Mouse (Mus musculus) E14TG2a.4 (cell line): ENCODE results near the gene Cdc45.
"Not testable (repeated sequence)": the region's sequence is repeated elsewhere in the genome, so short reads cannot be mapped to it uniquely, and the experiment has no call there.

Experiments
- H3K27me3 ChIP-seq: 2 replicates; pipeline ENCODE4 v1.6.1; 2014; ENCODE audit warnings: low read length, control low read depth; ENCODE audit not compliant: insufficient read depth
- H3K36me3 ChIP-seq: 2 replicates; pipeline ENCODE4 v1.6.1; 2014; ENCODE audit warnings: low read length, control low read depth; ENCODE audit not compliant: insufficient read depth
- H3K4me1 ChIP-seq: replicated peaks from 2 replicates; pipeline ENCODE4 v1.6.1; 2014; ENCODE audit warnings: low read depth, low read length, control low read depth
- H3K4me3 ChIP-seq: replicated peaks from 2 replicates; pipeline ENCODE4 v1.5.1; 2014; ENCODE audit warnings: mild to moderate bottlenecking, low read length
- H3K9me3 ChIP-seq: 2 replicates; pipeline ENCODE4 v1.6.1; 2014; ENCODE audit warnings: low read length, control low read depth
- CTCF ChIP-seq: conservative IDR thresholded peaks from 2 replicates; pipeline ENCODE4 v1.5.1; 2014; ENCODE audit warnings: low read length
- NANOG ChIP-seq: IDR thresholded peaks from 2 replicates; pipeline ENCODE4 v1.6.1; 2014; ENCODE audit warnings: borderline replicate concordance, low read length, mixed read lengths
- POU5F1 ChIP-seq: IDR thresholded peaks from 2 replicates; pipeline ENCODE4 v1.6.1; 2014; ENCODE audit warnings: low read length, borderline replicate concordance

Cdc45 gene

DNA sequence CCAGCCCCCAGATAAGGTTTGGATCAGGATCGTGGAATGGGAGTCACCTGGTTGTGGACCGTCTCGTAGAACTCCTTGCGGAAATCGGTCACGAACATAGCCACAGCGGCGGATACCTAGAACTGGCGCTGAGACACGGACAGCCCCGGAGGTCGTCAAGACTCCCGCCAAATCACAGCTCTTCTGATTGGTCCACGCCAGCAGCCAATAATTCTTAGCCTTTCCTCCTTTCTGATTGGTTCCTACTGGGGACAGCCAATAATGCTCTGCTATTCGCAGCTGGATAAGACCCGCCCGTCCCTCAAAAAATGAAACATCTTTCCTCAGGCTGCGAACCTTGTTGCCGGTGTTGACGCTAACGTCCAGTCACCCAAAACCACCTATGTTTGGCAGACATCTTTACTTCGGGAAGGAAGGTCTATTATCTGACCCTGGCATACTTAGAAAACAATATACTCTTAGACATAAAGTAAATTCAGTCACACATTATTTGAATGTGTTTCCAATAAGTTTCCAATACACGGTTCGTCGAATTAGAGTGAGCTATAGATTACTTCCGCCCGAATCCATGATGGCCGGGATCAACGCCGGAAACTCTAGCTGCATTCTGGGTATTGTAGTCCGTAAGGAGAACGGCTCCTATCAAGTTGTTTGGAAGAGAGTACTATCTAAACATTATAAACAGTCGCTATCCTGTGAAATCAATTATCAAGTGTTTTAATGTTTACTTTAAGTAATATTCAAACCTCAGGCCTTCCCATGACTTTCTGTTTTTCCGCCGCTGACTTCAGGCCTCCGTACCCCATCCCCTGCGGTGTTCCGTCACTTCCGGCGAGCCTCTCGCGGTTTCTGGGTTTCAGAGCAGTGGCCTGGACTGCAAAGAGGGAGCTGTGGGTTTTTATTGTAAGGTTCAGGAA, at the start of gene Cdc45, which contains the start of gene Ufd1:
Gene Cdc45 (minus strand): TSS at position 520 of the 917 bp plus-strand sequence.
Gene Ufd1 (plus strand): TSS at position 312 of the 917 bp plus-strand sequence.
- H3K4me1 ChIP-seq, result peaks cover 25% of the 10 kb centered on the region
- no peaks in the 10 kb centered on the region for H3K9me3 ChIP-seq
- peaks cover 63% of the 10 kb centered on the region for H3K36me3 ChIP-seq
- peak within 1 kb of the TSS; percentile 95 for H3K4me3 ChIP-seq
- H3K27me3 ChIP-seq, result no peaks in the 10 kb centered on the region
- TF ChIP-seq POU5F1, result no peak
- peak; percentile 3; the same call in 1 of the 2 replicates for TF ChIP-seq NANOG

DNA sequence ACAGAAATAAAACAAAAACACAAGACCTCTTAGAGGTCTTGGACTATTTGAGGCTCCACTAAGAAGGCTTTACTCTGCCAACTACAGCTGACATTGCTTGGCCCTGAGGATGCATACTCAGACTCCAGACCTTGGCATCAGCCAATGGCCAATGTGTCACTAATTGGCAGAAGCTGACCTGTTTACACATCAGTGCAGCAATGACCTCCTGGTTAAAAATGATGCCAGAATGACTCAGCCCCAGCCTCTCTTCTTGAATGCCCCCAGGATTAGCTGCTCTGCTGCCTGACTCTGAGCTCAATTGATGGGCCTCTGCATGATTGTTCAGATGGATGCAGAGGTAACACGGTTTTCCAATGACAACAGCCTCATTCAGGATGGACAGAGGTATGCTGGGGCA, 48.4 kb upstream of the Cdc45 start:
- Histone ChIP-seq H3K4me1 (no peaks in the 10 kb centered on the region), H3K27me3 (no peaks in the 10 kb centered on the region), H3K9me3 (peaks cover 22% of the 10 kb centered on the region), H3K36me3 (no peaks in the 10 kb centered on the region), H3K4me3 (no peak overlapping the region)
- TF ChIP-seq NANOG, result no peak
- no peak for TF ChIP-seq POU5F1

DNA sequence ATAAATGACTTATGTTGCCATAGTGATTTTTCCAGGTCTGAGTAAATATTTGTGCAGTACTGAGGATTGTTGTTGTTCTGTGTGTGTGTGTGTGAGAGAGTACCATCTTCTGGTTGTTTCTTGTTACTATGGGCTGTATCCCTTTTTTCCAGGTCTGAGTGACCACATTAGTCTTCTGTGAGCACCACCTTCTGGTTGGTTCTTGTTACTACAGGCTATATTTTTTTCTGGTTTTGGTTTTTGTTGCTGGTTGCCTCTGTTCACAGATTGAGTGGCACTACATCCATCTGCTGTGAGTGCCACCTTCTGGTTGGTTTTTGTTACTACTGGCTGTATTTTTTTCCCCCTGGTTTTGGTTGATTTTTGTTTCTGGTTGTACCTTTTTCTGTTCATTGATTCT, 46.8 kb upstream of the Cdc45 start:
- H3K4me3 ChIP-seq, result no peak overlapping the region
- no peaks in the 10 kb centered on the region for H3K4me1 ChIP-seq
- H3K36me3 ChIP-seq, result no peaks in the 10 kb centered on the region
- TF ChIP-seq CTCF (peak; percentile 69), NANOG (no peak)
- peaks cover 22% of the 10 kb centered on the region for H3K9me3 ChIP-seq
- no peaks in the 10 kb centered on the region for H3K27me3 ChIP-seq

DNA sequence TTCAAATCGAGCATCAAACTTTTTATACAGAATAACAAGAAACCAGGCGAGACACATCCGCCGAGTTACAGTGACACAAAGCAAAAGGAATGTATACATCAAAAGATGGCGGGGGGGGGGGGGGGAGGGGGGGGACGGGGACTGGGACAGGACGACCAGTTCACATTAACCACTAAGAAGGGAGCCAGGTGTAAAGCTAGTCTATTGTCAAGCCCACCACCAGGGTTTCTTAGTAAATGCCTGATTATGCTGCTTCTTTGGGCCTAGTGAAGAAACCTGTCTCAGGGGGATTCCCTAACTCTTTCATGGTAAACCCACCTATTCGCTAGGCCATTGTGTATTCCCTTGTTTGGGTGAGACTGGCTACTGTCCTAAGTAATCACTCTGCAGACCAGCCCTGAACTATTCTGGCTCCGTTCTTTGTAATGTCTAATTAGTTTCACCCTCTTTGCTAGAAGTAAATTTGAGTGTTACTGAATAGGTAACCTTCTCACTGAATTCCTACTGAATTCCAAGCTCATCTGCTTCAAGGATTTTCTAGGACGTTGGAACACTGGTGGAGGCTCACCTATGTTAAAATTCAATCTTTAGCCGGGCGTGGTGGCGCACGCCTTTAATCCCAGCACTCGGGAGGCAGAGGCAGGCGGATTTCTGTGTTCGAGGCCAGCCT, 37.9 kb upstream of the Cdc45 start:
- H3K36me3 ChIP-seq, H3K4me3 ChIP-seq, H3K9me3 ChIP-seq, H3K27me3 ChIP-seq, H3K4me1 ChIP-seq: not testable (repeated sequence)

DNA sequence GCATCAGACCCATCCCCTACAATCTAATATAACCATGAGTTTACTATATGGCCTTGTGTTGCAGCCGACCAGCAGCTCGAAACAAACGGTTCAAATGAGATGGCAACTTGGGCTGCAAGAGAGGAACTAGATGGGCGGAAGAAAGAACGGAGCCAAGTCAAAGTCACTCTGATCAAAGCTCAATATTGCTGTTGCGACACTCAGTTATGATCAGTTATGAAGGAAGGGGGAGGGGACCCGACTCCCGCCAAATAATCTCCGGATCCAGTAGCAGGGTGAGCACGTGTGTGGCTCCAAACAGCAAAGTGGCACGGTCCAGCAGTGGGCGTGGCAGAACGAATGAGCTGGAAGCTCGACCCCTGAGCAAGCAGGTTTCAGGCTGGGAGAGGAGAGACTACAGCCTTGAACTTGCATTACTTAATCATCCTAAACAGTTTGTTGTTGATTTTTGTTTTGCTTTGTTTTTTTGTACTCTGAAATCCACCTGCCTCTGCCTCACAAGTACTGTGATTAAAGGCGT, 34.6 kb upstream of the Cdc45 start:
- no peaks in the 10 kb centered on the region for H3K27me3 ChIP-seq
- TF ChIP-seq POU5F1 (no peak), CTCF (no peak), NANOG (no peak)
- peaks cover 6% of the 10 kb centered on the region for H3K9me3 ChIP-seq
- no peaks in the 10 kb centered on the region for H3K36me3 ChIP-seq
- peaks cover 5% of the 10 kb centered on the region; the same call in 1 of the 2 replicates for H3K4me1 ChIP-seq
- 0 out of 2 replicates have a peak overlapping the region, but pooled peaks have one; percentile 7 for H3K4me3 ChIP-seq

DNA sequence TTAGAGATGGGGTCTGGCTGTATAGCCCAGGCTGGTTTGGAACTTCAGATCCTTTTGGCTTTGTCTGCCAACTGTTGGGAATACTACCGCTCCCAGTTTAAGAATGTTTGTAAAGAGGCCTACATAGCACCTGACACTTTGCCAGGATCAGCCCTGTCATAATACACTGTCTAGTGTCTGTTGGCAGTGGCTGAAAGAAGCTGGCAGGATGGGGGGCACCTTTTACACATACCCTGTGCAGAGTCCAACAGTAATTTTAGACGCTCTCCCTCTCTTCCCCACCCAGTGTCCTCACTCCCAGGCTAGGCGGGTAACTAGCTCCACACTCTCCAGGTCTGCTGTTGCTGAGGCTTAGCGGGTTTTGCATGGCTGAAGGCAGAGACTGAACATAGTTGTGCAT, 26.6 kb upstream of the Cdc45 start:
- TF ChIP-seq CTCF (no peak), NANOG (no peak), POU5F1 (no peak)
- Histone ChIP-seq H3K27me3 (no peaks in the 10 kb centered on the region), H3K4me1 (peaks cover 29% of the 10 kb centered on the region)

DNA sequence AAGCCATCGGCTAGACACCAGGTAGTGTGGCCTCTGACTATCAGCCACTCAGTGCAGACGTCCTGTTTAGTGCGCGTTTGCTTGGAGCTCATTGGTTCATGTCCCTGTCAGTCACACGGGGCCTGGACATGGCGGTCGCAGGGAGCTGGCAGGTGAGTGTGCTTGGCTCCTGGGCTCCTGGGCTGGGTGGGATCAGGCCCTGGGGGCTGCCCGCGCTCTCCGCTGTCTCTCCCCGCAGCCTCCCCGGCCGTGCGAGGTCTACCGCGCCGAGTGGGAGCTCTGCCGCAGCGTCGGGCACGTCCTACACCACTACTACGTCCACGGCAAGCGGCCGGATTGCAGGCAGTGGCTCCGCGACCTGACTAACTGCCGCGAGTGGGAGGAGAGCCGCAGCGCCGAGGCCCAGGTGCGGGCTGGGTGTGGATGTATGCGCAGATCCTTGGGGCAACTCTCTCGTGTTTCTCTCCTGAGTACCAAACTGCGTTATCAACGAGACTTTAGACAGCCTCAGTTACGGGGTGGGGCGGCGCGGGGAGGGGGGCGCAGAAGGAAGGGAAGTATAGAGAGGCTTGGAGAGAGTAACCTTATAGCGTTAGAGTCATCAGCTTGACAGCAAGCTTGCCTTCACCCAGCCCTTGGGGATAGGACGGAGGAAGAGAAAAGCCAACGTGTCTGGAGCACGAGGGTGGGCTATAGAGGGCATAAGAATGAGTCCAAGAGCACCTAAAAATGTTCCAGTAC, 24.9 kb upstream of the Cdc45 start, which contains the start of the genes 2510002D24Rik and Gm28539:
Gene 2510002D24Rik (plus strand): TSS at position 111 of the 741 bp plus-strand sequence.
Gene Gm28539 (plus strand): TSS at position 117 of the 741 bp plus-strand sequence.
- Histone ChIP-seq H3K4me1 (peaks cover 29% of the 10 kb centered on the region), H3K4me3 (peak within 1 kb of the TSS; percentile 94), H3K27me3 (no peaks in the 10 kb centered on the region), H3K9me3 (no peaks in the 10 kb centered on the region), H3K36me3 (peaks cover 59% of the 10 kb centered on the region)
- TF ChIP-seq NANOG (no peak), POU5F1 (no peak), CTCF (no peak)

More for the DNA sequence above, 26.6 kb upstream of the Cdc45 start:
- H3K9me3 ChIP-seq, result no peaks in the 10 kb centered on the region
- no peak overlapping the region for H3K4me3 ChIP-seq
- peaks cover 42% of the 10 kb centered on the region for H3K36me3 ChIP-seq

DNA sequence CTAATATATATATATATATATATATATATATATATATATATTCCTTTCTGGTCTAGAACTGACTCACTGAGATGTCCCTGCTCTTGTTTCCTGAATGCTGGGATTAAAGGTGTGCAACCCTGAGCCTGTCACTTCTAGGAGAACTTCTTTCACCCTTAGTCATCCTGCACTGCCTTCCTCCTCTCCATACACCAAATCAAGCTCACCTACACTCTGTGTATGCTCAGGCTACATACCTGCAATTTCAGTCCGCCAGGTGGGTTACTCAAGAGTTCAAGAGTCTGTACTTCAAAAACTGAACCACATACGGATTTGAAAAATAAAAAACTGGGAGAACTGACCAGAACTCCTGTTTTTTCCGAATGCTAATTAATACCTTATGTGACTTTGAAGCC, 24.3 kb upstream of the Cdc45 start:
- Histone ChIP-seq H3K4me1 (peaks cover 29% of the 10 kb centered on the region), H3K9me3 (no peaks in the 10 kb centered on the region), H3K36me3 (peaks cover 64% of the 10 kb centered on the region), H3K27me3 (no peaks in the 10 kb centered on the region), H3K4me3 (peak overlapping the region; percentile 94)
- TF ChIP-seq POU5F1 (no peak), NANOG (no peak), CTCF (no peak)
